Mouse (Mus musculus) limb, embryonic 15.5 days (tissue): ENCODE results near the gene Ccl26. TPM values are rescaled to one million over a fixed set of nuclear protein-coding genes. Genes with fewer than 3 reads are reported as not detected.
"Not testable (repeated sequence)": the region's sequence is repeated elsewhere in the genome, so short reads cannot be mapped to it uniquely, and the experiment has no call there.

ENCODE experiments used
- ATAC-seq: fragments of 200-750 bp; cut with Nextera tagmentation; 2 replicates; pipeline ENCODE4 v1.8.0; 2017; ENCODE audit warnings: low read depth, moderate TSS enrichment; ENCODE audit not compliant: insufficient number of reproducible peaks, low FRiP score, low TSS enrichment
- H3K27ac ChIP-seq: fragments of 300-500 bp; sonication (generic); 2 replicates; pipeline ENCODE4 v1.5.1; 2015; ENCODE audit warnings: moderate library complexity, mild to moderate bottlenecking, inconsistent platforms
- H3K27me3 ChIP-seq: fragments of 300-500 bp; sonication (generic); 2 replicates; pipeline ENCODE4 v1.6.1; 2015; ENCODE audit warnings: inconsistent platforms
- H3K36me3 ChIP-seq: fragments of 300-500 bp; sonication (generic); 2 replicates; pipeline ENCODE4 v1.6.1; 2015; ENCODE audit warnings: inconsistent platforms
- H3K4me1 ChIP-seq: fragments of 300-500 bp; sonication (generic); 2 replicates; pipeline ENCODE4 v1.6.1; 2015; ENCODE audit warnings: inconsistent platforms
- H3K4me2 ChIP-seq: fragments of 300-500 bp; sonication (generic); 2 replicates; pipeline ENCODE4 v1.6.1; 2015; ENCODE audit warnings: mild to moderate bottlenecking, inconsistent platforms
- H3K4me3 ChIP-seq: fragments of 300-500 bp; sonication (generic); 2 replicates; pipeline ENCODE4 v1.5.1; 2015; ENCODE audit warnings: mild to moderate bottlenecking, inconsistent platforms
- H3K9ac ChIP-seq: fragments of 300-500 bp; sonication (generic); 2 replicates; pipeline ENCODE4 v1.6.1; 2015; ENCODE audit warnings: inconsistent platforms
- H3K9me3 ChIP-seq: fragments of 300-500 bp; sonication (generic); 2 replicates; pipeline ENCODE4 v1.6.1; 2016; ENCODE audit warnings: inconsistent platforms
- WGBS: fragments of 180-500 bp; shearing (Covaris S2); methylation state at CpG from one replicate; pipeline ENCODE4 v1.1.7; 2015; 5-methylcytosine and 5-hydroxymethylcytosine counted together
- polyA plus RNA-seq: library from polyadenylated mRNA; unstranded; fragments of >200 nt; fragmentation: Nextera tagmentation; extraction: Ambion mirVana; gene quantifications from 2 replicates; pipeline ENCODE4 v1.2.1, GENCODE M21; 2015

Ccl26 gene
- polyA plus RNA-seq = not detected in 2 replicates

GRCm38 (mm10) chr5:135563469-135563868 lies at the start of gene Ccl26:
Gene Ccl26 (minus strand): TSS chr5:135563569.
- 81% methylated on average over 3 of the region's 3 CpGs for WGBS
- Histone ChIP-seq H3K9me3 (no peaks in the 10 kb centered on the region), H3K27me3 (no peaks in the 10 kb centered on the region), H3K36me3 (no peaks in the 10 kb centered on the region), H3K27ac (no peak within 1 kb of the TSS), H3K9ac (no peak within 1 kb of the TSS), H3K4me1 (no peaks in the 10 kb centered on the region), H3K4me2 (no peak within 1 kb of the TSS), H3K4me3 (no peak within 1 kb of the TSS)
- no peak for ATAC-seq

DNA sequence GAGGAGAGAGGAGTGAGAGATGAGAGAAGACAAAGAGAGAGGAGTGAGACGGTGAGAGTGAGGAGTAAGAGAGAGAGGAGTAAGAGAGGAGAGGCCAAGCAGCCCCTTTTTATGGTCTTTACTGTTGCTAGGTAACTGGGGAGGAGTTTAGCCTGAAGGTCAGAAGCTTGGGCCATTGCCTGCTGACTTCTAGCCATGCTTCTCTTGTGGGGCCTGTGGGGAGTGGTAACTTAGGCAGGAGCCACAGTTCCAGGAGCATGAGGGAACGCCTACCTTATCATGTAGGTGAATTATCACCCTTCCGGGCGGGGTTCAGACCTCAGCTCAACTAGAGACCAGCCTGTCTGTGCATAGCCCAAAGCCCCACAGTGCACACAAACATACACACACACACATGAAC lies 46.4 kb upstream of the Ccl26 start:
- ATAC-seq = no peak
- Histone ChIP-seq H3K9me3 (no peaks in the 10 kb centered on the region), H3K4me1 (no peaks in the 10 kb centered on the region), H3K9ac (no peak overlapping the region), H3K27ac (no peak overlapping the region), H3K4me3 (no peak overlapping the region), H3K4me2 (no peak overlapping the region), H3K27me3 (no peaks in the 10 kb centered on the region), H3K36me3 (no peaks in the 10 kb centered on the region)
- 76% methylated on average over 4 of the region's 4 CpGs for WGBS

DNA sequence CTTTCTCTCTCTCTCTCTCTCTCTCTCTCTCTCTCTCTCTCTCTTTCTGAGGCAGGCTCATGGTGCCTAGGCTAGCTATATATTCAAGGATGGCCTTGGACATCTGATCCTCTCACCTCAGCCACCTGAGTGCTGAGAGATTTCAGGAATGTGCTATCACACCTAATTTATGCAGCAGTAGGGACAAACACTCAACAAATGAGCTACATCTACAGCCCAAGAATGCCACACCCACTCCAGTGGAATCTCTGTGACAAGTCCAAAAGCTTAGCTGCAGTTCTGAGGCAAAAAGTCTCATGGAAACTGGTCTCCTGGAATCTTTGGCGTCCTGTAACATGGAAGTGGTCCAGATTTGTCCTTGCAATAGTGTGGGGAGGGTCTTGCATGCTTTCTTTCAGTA lies 44.2 kb upstream of the Ccl26 start:
- 46% methylated on average over 1 of the region's 1 CpGs for WGBS
- ATAC-seq = no peak
- Histone ChIP-seq H3K36me3 (no peaks in the 10 kb centered on the region), H3K9ac (no peak overlapping the region), H3K27ac (no peak overlapping the region), H3K4me1 (no peaks in the 10 kb centered on the region), H3K27me3 (no peaks in the 10 kb centered on the region), H3K9me3 (0 out of 2 replicates have a peak, but pooled peaks cover 2% of the 10 kb centered on the region), H3K4me2 (no peak overlapping the region), H3K4me3 (no peak overlapping the region)

GRCm38 (mm10) chr5:135606717-135607116 lies 43.3 kb upstream of the Ccl26 start:
- not testable (repeated sequence) for H3K4me1 ChIP-seq, H3K27ac ChIP-seq, H3K9me3 ChIP-seq, H3K36me3 ChIP-seq, H3K4me2 ChIP-seq, ATAC-seq, H3K4me3 ChIP-seq, H3K9ac ChIP-seq, H3K27me3 ChIP-seq
- no CpG with 5 or more reads among the region's 1 CpGs for WGBS

DNA sequence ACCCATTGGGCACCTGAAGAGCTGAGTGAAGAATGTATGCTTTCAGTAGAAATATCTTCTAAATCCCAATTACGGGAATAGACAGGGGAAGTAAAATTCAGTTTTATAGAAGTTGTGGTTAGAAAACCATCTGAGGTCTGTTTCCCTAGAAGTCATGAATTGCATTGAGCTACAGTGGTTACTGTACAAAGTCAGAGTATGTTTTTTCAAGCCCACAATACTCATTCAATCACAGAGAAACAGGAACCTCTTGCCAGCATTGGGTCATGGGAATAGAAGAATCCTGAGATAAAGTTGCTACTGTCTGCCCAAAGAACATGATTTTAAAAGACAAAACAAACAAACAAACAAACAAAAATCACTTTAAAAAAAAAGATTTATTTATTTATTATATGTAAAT lies 41.3 kb upstream of the Ccl26 start:
- H3K4me1 ChIP-seq, H3K4me2 ChIP-seq, H3K27me3 ChIP-seq, H3K4me3 ChIP-seq, H3K27ac ChIP-seq, ATAC-seq, H3K36me3 ChIP-seq, H3K9me3 ChIP-seq, H3K9ac ChIP-seq: not testable (repeated sequence)
- WGBS = no CpG with 5 or more reads among the region's 1 CpGs

- Histone ChIP-seq H3K4me2 (no peak overlapping the region), H3K27ac (no peak overlapping the region), H3K4me3 (no peak overlapping the region), H3K9me3 (no peaks in the 10 kb centered on the region), H3K4me1 (no peaks in the 10 kb centered on the region), H3K9ac (no peak overlapping the region), H3K27me3 (no peaks in the 10 kb centered on the region), H3K36me3 (no peaks in the 10 kb centered on the region)
- 76% methylated on average over 12 of the region's 12 CpGs for WGBS
- no peak for ATAC-seq
These were observed 26.8 kb upstream of the Ccl26 start for GRCm38 (mm10) chr5:135589996-135590784.

DNA sequence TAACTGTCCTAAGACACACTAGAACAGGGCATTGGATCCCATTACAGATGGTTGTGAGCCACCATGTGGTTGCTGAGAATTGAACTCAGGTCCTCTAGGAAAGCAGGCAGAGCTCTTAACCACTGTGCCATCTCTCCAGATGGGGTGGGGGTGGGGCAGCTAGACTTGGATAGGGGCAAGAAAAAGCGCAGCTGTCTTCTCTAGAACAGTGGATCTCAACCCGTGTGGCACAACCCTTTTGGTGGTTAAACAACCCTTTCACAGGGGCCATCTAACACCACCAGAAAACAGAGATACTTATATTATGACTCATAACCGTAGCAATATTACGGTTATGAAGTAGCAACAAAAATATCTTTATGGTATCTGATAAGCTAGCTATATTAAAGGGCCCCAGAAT lies 24.4 kb upstream of the Ccl26 start:
- Histone ChIP-seq H3K27ac (no peak overlapping the region), H3K36me3 (no peaks in the 10 kb centered on the region), H3K9ac (no peak overlapping the region), H3K27me3 (no peaks in the 10 kb centered on the region), H3K4me1 (no peaks in the 10 kb centered on the region), H3K9me3 (no peaks in the 10 kb centered on the region), H3K4me2 (no peak overlapping the region), H3K4me3 (no peak overlapping the region)
- no peak for ATAC-seq
- WGBS = 83% methylated on average over 4 of the region's 4 CpGs

GRCm38 (mm10) chr5:135585691-135586090 lies 22.3 kb upstream of the Ccl26 start:
- Histone ChIP-seq H3K36me3 (no peaks in the 10 kb centered on the region), H3K27ac (no peak overlapping the region), H3K27me3 (no peaks in the 10 kb centered on the region), H3K4me2 (no peak overlapping the region), H3K9me3 (no peaks in the 10 kb centered on the region), H3K9ac (no peak overlapping the region), H3K4me3 (no peak overlapping the region), H3K4me1 (no peaks in the 10 kb centered on the region)
- WGBS = 85% methylated on average over 8 of the region's 8 CpGs
- no peak for ATAC-seq

DNA sequence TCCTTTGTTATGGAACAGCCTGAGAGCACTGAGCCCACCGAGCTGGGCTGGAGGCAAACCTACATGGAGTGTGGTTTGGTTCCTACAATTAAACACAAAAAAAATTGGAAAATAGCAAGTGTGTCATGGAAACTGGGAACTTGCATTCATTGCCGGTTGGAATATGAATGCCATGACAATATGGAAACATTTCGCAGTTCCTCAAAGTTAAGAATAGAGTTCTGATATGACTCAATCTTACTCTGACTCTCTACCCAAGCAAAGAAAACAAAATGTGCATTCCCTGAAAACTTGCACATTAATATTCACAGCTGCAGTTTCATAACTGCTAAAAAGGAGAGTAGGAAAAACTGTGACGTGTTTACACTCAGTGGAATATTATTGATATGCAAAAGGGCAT lies 19.0 kb upstream of the Ccl26 start:
- Histone ChIP-seq H3K27me3 (no peaks in the 10 kb centered on the region), H3K9me3 (no peaks in the 10 kb centered on the region), H3K9ac (no peak overlapping the region), H3K36me3 (no peaks in the 10 kb centered on the region), H3K4me1 (no peaks in the 10 kb centered on the region), H3K4me2 (no peak overlapping the region), H3K4me3 (no peak overlapping the region), H3K27ac (no peak overlapping the region)
- no peak for ATAC-seq
- WGBS = 85% methylated on average over 4 of the region's 4 CpGs

DNA sequence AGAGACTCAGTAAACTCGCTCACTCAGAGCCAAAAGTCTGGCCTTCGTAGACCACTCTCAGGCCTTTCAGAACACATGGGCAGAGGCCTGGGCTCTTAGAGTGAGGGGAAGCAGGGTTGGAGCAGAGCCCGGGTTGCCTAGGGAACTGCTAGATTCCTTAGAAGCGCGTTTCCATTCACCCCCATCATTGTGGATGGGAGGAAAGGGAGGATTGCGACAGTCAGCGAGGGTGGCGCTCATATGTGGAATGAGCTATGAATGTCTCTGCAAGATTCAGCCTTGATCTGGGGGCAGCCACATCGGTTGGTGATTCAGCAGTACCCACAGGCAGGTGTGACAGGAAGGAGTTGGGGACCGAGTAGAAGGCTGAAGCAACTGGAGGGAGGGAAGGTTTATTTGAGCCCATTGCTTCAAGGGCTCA lies 16.0 kb upstream of the Ccl26 start:
- no peak overlapping the region for H3K27ac ChIP-seq
- H3K9me3 ChIP-seq = no peaks in the 10 kb centered on the region
- H3K4me2 ChIP-seq = no peak overlapping the region
- no peaks in the 10 kb centered on the region for H3K27me3 ChIP-seq
- no peak overlapping the region for H3K9ac ChIP-seq
- 86% methylated on average over 10 of the region's 10 CpGs for WGBS
- ATAC-seq = no peak
- no peaks in the 10 kb centered on the region for H3K36me3 ChIP-seq
- H3K4me3 ChIP-seq = no peak overlapping the region
- H3K4me1 ChIP-seq = no peaks in the 10 kb centered on the region

DNA sequence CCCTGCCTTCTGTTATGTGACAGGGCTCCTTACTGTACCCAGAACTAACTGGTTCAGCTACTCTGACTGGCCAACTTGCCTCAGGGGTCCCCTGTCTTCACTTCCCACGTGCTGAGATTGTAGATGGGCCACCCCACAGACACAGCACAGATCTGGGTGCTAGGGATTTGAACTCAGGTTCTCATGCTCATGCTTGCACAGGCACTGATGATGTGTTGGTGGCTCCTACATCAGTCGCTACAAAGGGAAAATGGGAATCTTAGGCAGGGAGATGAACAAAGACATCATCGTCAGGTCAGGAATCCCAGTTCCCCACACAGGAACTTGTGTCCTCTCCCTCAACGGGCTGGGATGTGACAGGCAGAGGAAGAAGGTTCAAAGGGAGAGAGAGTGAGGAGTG lies 12.7 kb upstream of the Ccl26 start:
- 55% methylated on average over 4 of the region's 4 CpGs for WGBS
- H3K27ac ChIP-seq = no peak overlapping the region

GRCm38 (mm10) chr5:135573006-135573405 lies 9.6 kb upstream of the Ccl26 start, which contains the start of gene Ccl24:
Gene Ccl24 (minus strand): TSS chr5:135573049.
- Histone ChIP-seq H3K27me3 (no peaks in the 10 kb centered on the region), H3K9me3 (no peaks in the 10 kb centered on the region), H3K27ac (no peak within 1 kb of the TSS), H3K36me3 (no peaks in the 10 kb centered on the region), H3K4me3 (no peak within 1 kb of the TSS), H3K4me2 (no peak within 1 kb of the TSS), H3K4me1 (no peaks in the 10 kb centered on the region), H3K9ac (no peak within 1 kb of the TSS)
- WGBS = 89% methylated on average over 6 of the region's 6 CpGs
- ATAC-seq = no peak

More for the DNA sequence above, 12.7 kb upstream of the Ccl26 start:
- H3K9me3 ChIP-seq = no peaks in the 10 kb centered on the region
- ATAC-seq = no peak
- H3K4me1 ChIP-seq = no peaks in the 10 kb centered on the region
- H3K36me3 ChIP-seq = no peaks in the 10 kb centered on the region
- no peaks in the 10 kb centered on the region for H3K27me3 ChIP-seq
- no peak overlapping the region for H3K4me2 ChIP-seq
- H3K4me3 ChIP-seq = no peak overlapping the region
- no peak overlapping the region for H3K9ac ChIP-seq

DNA sequence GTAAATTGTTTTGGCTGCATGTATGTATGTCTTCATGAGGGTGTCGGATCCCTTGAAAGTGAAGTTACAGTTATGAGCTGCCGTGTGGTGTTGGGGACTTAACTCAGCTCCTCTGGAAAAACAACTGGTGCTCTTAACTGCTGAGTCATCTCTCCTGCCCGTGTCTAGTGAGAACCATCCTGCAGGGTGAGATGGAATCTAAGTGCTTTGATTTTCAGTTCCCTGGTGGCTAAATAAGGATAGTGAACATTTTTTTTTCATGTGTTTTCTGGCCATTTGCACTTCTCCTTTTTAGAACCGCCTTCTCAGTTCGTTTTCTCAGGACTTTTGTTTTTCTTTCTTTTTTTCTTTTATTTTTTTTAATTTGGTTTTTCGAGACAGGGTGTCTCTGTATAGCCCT lies 5.3 kb upstream of the Ccl26 start:
- Histone ChIP-seq H3K4me2 (no peak overlapping the region), H3K36me3 (no peaks in the 10 kb centered on the region), H3K27me3 (no peaks in the 10 kb centered on the region), H3K4me3 (no peak overlapping the region), H3K9ac (no peak overlapping the region), H3K4me1 (no peaks in the 10 kb centered on the region), H3K9me3 (no peaks in the 10 kb centered on the region), H3K27ac (no peak overlapping the region)
- 60% methylated on average over 6 of the region's 6 CpGs for WGBS
- no peak for ATAC-seq
